Comparison of ENCODE assay signal across 11 mouse cellular contexts in genomic region chr16:12218151-12218532, GRCm38 (mm10).
"Had no signal": no experiment of that assay in that cellular context is flagged by ENCODE, and none has a peak within 500 bp of the region (broad histone marks: within the 10 kb centered on the region; RNA-seq: fewer than 3 reads in every experiment).

No protein-coding gene starts in this region.

- H3K4me2 ChIP-seq: limb, embryonic 13.5 days had no signal

- H3K4me1 ChIP-seq: limb, embryonic 13.5 days had no signal

- H3K36me3 ChIP-seq: limb, embryonic 13.5 days had no signal

- H3K9me3 ChIP-seq: limb, embryonic 13.5 days had no signal

- H3K27ac ChIP-seq: kidney, postnatal 0 days; limb, embryonic 13.5 days; liver, embryonic 14.5 days had no signal

- H3K4me3 ChIP-seq: limb, embryonic 13.5 days had no signal

- H3K9ac ChIP-seq: limb, embryonic 13.5 days; liver, embryonic 14.5 days had no signal

- DNase-seq: kidney, adult 11 months; kidney, adult 9 months; kidney, postnatal 36 days; left cerebral cortex, postnatal 4 days; lung, adult 18-20 months; right cerebral cortex, adult 18-20 months; right cerebral cortex, postnatal 25 days; thymus, postnatal 36 days had no signal

- H3K27me3 ChIP-seq: limb, embryonic 13.5 days had no signal
